Mouse (Mus musculus) adrenal gland, postnatal 14 days (tissue): Measurements from ENCODE around the gene Rars. TPM values are rescaled to one million over a fixed set of nuclear protein-coding genes. Genes with fewer than 3 reads are reported as not detected.
"Not testable (repeated sequence)": the region's sequence is repeated elsewhere in the genome, so short reads cannot be mapped to it uniquely, and the experiment has no call there.

Source experiments
- DNase-seq: peaks from one replicate; pipeline ENCODE4 v3.0.0; 2021; ENCODE audit warnings: mixed read lengths
- total RNA-seq: library from RNA; stranded (reverse); gene quantifications from 2 replicates; pipeline ENCODE4 v1.2.3, GENCODE M21; 2021

Gene Rars
- total RNA-seq, 1 experiment from 2014 or later: 64.7 TPM

DNA sequence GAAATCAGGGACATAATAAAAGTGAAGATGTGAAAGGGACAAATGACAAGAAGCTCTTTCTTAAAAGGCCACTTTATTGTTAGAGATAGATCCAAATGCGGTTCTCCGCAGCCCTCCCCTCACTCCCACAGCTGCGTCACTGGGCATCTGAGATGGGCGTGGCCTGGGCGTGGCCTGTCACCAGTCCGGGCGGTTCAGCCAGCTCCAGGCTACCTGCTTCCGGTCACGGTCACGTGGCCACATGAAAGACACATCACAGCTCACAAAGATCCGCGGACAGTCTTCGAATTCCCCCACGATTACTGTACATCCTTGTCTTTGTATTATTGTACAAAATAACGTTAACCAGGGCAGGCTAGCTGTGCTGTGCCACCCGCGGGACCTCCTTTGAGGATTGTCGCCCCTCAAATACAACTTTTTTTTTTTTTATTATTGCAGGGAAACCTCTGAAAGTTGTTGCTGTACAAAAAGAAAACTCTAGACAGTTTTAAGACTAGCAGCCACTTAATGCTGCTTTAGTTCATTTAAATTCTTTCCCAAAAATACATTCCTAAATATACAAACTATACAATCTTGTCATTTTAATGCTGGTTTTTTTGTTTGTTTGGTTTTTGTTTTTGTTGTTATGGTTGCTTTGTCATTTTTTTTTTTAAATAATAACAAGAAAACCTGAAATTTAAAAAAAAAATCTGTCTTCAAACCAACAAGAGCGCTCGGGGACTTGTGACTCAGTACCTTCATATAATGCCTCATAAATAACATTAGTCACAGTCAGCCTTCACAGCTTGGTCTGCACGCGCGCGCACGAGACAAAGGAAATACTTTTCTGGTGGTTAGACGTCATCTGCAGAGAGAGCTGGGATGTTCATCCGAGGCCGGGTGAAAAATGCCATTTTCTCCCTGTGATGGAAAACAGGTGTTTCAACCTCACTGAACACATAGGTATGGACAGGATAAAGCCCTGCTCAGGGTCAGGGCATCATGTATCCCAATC, 4.3 kb upstream of the Rars start:
- peak; percentile 97 for DNase-seq

- no peak for DNase-seq
These were observed 3.1 kb upstream of the Rars start for GRCm38 (mm10) chr11:35837156-35838126.

DNA sequence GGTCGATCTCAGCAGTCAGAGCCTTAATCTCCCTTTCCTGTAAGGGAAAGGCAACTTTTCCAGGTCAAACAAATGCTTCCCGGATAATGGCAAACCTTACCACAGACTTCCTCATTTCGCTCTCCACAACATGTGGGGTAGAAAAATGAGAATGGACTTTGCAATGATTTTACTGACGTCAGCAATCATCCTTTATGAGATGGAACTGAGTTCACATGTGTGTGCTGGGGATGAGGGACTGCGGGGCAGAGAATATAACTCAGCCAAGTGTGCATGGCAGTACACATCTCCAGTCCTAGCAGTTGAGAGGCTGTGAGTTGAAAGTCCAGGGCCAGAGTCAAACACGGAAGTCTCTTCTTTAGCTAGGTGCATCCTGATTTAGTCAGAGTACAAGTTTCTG, 1.0 kb downstream of the Rars start:
- DNase-seq: no peak

DNA sequence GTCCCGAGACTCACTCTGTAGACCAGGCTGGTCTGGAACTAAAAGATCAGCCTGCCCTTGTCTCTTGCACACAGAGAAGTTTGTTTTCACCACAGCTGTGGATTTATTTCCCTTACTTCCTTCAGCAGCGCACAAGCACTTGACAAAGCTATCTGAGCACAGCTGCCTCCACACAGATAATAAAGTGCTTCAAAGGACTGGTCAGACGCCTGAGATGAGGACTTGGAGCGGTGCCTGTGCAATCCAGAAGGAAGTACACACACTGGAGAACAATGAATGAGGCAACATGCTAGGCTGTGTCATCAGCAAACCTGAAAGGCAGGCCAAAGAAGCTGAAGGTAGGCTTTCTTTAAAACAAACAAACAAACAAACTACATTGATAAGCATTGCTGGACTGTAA, 2.2 kb downstream of the Rars start:
- no peak for DNase-seq

DNA sequence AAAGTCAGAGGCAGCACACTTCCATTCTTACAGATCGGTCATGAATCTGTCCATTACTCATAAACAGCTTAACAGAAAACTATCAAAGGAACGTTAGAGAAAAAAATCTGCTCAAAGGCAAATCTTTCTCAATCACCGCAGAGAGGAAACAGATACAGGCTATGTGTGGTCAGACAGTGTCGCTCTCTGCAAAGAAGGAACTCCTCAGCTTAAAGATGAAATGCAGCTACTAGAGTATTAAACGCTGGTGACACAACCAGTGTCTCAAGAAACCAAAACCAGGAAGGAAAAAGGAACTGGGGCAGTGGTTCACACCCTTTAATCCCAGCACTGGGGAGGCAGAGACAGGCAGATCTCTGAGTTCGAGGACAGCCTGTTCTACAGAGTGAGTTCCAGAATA, 6.6 kb downstream of the Rars start:
- no peak for DNase-seq

- DNase-seq: no peak
These were observed 18.0 kb downstream of the Rars start for GRCm38 (mm10) chr11:35816316-35816715.

DNA sequence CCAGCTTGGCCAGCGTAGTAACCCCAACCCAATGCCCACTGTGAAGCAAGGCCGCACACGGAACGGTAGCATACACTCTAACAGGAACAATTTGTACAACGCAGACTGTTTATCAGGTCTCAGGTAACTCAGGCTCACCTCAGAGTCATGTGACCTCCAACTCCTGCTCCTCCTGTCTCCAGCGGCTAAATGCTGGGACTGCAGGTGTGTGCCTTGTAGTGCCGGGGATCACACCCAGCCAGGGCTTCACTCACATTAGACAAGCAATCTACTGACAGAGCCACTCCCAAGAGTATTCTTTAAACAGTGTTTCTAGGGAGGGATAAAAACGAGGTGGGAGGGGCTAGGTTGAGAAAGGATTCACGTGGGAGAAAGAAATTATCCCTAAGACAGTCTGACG, 22.8 kb downstream of the Rars start:
- no peak for DNase-seq

DNA sequence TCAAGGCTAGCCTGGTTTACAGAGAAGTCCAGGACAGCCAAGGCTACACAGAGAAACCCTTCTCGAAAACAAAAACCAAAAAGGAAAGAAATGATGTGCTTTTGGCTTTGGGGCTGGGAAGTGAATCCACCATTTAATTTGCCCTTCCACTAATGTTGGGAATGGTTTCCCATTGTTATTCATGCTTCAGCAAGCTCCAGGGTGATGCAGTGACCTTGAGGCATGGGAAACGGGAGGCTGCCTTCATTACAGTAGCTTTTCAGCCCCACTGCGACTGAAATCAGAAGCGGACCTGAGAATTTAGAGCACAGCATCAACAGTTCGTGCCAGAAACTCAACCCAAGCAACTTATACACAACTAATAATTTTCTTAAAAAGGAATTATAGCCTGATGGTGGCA, 33.0 kb downstream of the Rars start:
- DNase-seq: no peak

GRCm38 (mm10) chr11:35798874-35799273, 35.4 kb downstream of the Rars start, which contains the start of gene Fbll1:
Gene Fbll1 (minus strand): TSS chr11:35798884.
- DNase-seq: peak; percentile 81

- no peak for DNase-seq
These were observed 35.8 kb downstream of the Rars start for GRCm38 (mm10) chr11:35798495-35798820.

- DNase-seq: no peak
These were observed 36.4 kb downstream of the Rars start for GRCm38 (mm10) chr11:35797751-35798494.

- not testable (repeated sequence) for DNase-seq
These were observed 41.5 kb downstream of the Rars start for GRCm38 (mm10) chr11:35792800-35793199.

DNA sequence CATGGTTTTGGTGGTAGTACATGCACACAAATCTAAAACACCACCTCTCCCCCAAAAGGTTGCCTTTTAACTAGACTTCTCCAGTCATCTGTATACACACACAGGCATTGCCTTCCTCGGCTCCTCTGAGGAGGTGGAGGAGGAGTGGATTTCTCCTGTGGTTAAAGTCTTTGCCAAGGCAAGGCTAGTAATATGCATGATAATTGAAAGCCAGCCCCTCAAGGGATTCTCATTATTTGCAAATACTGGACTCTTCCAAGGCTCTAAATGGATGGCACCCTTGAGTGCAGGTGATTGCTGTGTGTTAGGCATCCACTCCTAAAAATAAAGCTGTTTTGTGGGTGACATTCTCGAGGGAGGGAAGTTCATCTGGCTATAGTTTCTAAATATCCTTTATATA, 45.9 kb downstream of the Rars start:
- DNase-seq: no peak

- no peak for DNase-seq
These were observed 49.8 kb downstream of the Rars start for GRCm38 (mm10) chr11:35784537-35784936.

GRCm38 (mm10) chr11:35784002-35784401, 50.3 kb downstream of the Rars start:
- DNase-seq: no peak

DNA sequence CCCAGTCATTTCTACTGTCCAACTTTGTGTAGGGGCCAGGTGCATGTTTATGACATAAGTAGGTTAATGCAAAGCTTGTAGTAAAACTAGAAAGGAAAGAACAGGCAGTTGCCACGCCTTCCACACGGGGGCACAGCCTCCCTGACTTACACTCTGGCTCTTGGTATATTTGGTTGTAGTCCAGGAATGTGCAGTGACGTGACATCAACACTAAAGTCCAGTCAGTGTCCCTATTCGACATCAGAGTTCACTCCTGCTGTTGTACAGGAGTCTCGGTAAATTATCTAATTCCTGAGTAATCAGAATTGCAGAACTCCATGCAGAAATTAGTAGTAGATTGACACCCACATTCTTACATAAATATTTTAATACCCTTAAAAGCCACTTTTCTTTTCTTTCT, 51.3 kb downstream of the Rars start:
- DNase-seq: peak; percentile 17

GRCm38 (mm10) chr11:35782444-35782843, 51.9 kb downstream of the Rars start:
- no peak for DNase-seq

DNA sequence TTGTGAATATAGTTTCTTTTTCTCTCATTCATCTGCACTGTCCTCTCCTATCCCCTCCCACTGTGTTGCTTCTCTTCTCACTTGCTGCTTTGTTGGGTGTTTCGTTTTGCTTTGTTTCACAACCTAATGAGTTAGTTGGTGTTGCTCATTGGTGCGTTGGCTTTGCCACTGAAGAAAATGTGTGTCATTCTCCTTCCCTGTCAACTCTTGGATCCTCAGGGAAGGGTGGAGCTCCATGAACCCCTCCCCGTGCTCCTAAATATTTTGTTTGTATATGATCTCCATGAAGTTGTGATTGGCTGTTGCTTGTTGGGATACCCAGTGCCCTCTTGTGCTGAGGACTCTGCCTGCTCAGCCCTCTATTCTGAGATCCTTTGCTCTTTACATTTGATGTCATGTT, 54.0 kb downstream of the Rars start:
- no peak for DNase-seq

DNA sequence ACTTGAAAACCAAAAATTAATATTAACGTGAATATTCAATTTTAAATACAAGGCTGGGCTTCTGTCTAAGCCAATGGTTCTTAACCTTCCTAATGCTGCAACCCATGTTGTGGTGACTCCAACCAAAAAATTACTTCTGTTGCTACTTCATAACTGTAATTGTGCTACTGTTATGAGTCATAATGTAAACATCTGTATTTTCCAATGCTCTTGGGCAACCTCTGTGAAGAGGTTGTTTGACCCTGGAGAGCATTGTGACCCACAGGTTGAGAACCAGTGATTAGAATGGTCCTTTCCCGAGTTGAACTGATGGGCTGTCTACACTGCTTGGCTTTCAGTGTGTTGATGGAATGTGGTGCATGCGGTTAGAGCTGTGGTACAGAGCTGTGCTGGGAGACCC, 57.9 kb downstream of the Rars start:
- no peak for DNase-seq

DNA sequence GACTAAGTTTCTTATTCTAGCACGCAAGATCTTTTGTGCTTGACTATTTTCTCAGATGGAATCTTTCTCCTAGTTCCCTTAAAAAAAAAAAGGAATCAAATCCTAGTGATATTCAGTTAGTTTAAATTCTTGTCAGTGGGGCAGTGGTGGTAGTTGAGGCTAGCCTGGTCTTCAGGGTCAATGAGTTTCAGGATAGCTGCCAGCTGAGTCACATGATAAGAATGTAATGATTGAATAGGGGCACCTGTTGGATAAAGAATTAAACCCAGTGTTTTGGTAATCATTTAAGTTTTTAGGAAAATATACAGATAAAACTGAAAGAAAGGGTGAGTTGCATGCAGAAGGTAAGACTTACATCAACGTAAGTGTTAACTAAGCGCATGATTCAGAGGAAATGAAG, 58.7 kb downstream of the Rars start:
- no peak for DNase-seq

GRCm38 (mm10) chr11:35770741-35771504, 63.4 kb downstream of the Rars start:
- no peak for DNase-seq
